Mouse (Mus musculus) mesoderm, embryonic 11.5 days (tissue): Measurements from ENCODE around the gene 2410137M14Rik.
A peak's percentile ranks its signal among the peaks of the same experiment; 100 is the strongest.
"Not testable (repeated sequence)": the region's sequence is repeated elsewhere in the genome, so short reads cannot be mapped to it uniquely, and the experiment has no call there.

Source experiments
- DNase-seq: peaks from one replicate; pipeline ENCODE4 v3.0.0-alpha.2; 2012; ENCODE audit warnings: low read depth, low spot score

The 2410137M14Rik gene

DNA sequence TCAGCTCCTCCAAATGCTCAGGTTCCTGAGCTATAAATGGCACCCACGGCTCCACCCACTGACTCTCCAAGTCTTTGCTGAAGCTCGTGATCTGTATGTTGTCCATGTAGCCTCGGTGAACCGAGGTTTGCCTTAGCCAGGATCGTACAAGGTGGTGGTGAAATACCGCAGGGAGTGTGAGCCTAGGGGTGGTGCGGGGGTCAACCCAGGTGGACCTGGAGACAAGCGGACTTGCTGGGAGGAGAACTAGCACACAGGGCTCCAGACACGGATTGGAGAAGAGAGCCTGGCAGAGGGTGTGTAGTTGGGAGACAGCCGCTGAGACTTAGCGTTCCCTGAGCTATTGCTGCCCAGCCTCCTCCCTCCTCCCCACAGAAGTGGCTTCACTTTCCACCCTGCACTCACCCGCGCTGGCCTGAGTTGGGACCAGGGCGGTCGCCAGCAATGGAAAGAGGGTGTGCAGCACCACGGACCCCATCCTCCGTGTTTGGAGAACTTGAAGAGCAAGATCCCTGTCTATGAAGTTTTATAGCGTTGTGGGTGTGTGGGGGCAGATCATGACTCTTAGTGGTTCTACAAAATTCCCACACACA lies at the start of gene 2410137M14Rik:
Gene 2410137M14Rik (minus strand): TSS at position 17 of the 593 bp plus-strand sequence.
- DNase-seq: no peak

DNA sequence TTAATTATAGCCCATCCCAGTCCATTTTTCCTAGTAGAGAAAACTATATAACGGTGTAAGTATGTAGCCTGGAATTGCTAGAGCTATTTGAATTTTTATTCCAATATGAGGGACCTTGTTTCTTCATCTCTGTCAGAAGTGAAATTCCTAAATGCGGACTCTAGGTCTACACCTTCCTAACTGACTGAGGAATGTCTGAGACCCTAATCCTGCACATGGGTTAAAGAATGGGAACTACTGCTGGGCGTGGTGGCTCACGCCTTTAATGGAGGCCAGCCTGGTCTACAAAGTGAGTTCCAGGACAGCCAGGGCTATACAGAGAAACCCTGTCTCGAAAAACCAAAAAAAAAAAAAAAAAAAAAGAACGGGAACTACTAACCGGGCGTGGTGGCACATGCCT lies 48.1 kb upstream of the 2410137M14Rik start:
- DNase-seq: no peak

DNA sequence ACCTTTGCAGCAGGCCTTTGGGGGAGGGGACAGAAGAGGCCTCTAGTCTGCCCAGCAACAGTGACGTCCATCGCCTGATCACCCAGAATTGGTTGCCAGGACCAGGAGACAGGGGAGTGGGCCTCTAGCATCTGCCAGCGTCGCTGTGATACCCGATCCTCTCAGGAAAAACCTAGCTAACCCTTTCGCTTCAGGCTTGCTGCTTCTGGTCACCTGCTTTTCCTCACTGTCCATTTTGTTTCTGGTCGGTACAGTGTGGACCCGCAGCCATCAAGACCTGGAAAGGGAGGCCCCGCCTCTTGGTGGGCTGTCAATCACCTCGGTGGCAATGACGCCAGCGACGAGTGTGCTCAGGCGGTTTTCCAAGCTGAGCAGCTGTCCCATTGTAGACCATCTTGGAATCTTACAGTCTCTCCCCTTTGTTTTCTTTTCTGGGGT lies 47.7 kb upstream of the 2410137M14Rik start:
- peak; percentile 98 for DNase-seq

DNA sequence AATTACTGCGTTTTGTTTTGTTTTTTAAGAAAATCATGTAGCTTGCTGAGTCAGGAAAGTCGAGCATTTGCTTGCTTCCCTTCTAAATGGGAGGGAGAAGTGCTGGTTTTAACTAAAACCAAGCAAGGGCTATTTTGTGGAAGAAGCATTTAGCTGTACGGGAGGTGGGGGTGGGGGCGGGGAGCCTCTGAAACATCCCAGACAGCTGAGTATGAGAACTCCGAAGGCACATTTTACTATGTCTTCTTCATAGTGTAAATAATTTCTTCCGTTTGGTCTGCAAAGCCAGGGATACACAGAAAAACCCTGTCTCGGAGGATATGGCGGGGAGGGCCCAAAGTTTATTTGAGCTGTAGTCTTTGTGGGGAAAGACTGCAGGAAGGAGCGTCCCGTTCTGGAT lies 47.2 kb upstream of the 2410137M14Rik start:
- DNase-seq: no peak

DNA sequence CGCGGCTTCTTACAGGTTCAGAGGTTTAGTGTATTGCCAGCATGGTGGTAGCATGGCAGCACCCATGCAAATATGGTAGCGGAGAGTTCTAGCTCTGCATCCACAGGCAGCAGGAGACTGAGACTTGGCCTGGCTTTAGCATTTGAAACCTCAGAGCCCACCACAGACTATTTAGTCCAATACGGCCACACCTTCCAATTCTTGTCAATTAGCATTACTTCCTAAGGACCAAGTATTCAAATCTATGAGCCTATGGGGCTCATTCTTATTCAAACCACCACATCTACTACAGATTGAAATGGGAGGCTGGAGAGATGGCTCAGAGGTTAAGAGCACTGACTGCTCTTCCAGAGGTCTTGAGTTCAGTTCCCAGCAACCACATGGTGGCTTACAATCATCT lies 46.4 kb upstream of the 2410137M14Rik start:
- no peak for DNase-seq

DNA sequence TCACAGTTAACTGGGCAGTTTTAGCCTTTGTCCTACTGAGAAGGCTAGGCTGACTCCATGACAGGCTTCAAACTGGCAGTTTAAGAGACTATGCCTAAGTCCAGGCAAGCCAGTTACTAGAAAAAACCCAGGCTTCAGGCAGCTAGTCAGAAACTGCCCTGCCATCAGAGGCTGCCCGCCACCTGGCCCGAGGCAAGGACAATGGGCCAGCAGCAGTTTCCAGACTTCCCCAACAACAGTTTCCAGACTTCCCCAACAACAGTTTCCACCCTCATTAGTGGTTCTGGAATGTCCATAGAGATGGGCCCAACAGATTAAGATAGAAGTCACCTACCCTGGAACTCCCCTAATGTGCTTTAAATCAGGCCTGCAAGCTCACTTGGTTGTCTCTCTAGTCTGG lies 45.4 kb upstream of the 2410137M14Rik start:
- no peak for DNase-seq

DNA sequence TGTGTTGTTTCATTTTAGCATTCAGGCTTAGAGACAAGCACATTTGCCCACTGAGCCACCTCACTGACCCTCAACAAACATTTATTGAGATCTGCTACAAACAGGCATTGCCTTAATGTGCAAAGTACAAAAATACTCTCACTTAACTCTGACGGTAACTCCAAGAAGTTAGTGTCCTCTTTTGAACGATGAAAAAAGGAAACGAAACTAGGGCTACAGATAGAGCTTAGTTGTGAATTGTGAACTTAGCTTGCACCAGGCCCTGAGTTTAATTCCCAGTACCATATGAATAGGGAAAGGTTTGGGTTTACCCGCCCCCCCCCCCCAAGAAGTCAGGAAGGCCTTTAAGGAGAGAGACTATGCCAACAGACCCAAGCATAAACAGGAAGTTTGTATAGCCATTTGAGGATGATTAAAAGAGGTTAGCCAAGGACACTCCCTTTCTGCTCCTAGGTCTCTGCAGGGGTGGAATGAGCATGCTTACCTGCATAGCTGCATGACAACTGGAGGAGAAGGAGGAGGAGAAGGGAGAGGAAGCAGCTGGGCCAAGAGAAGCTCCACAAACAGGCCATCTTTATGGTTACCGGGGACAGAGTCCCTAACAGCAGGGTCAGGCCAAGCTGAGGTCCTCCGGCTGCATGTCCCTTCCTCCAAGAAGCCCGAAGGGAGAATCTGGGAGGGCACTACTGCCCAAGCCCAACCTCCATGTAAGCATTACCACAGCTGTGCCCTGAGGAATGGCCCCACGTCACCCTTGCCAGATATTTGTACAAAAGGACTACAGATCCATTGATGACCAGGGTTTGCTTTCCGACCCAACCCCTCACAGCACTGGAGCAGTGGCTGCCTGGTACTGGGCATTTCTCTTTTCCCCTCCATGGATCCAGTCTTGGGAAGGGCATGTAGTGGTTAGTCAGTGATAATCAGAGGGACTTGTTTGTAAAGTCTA lies 41.9 kb upstream of the 2410137M14Rik start, which contains the start of gene Mog:
Gene Mog (minus strand): TSS at position 771 of the 949 bp plus-strand sequence.
- DNase-seq: no peak

DNA sequence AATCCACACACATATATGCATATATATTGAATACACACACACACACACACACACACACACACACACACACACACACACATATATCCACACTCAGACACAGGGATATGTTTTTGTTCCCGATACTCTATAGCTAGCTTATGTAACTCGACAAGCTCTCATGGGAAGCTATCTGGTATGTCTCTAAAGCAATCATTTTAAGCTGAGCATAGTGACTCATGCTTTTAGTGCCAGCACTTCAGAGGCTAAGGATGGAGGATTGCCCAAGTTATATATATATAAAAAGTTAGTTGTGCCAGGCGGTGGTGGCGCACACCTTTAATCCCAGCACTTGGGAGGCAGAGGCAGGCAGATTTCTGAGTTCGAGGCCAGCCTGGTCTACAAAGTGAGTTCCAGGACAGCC lies 38.2 kb upstream of the 2410137M14Rik start:
- not testable (repeated sequence) for DNase-seq

DNA sequence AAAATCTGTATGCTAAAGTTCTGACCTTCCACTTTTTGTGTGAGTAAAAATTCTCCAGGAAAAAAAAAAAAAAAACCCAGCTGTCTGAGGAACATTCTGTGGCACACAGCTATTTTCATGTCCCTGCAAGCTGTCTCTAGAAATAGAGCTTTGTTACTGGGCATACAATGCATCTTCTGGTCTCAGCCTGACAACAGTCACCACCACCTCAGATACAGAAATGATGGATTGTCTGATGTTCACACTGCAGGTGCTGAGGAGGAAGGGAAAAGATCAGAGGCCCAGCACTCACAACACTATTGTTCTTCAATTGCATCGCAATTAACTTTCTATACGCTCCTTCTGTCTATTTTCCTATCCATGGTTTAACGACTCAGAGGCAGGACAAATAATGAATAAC lies 37.3 kb upstream of the 2410137M14Rik start:
- no peak for DNase-seq

DNA sequence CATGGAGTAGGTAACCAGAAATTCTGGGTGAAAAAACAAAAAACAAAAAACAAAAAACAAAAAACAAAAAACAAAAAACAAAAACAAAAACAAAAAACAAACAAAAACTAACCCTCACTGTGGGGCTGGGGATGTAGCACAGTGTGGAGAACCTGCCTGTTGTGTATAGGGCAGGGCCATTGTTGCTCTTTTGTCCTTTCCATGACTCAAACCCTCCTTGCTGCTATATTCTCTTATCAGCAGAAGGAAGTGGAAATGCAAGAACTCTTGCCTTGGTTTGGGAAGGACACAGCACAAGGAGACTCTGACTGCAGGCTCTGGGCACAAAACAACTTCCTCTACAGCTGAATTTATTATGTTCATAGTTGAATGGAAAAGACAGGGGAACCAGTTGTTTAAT lies 35.3 kb upstream of the 2410137M14Rik start:
- no peak for DNase-seq

DNA sequence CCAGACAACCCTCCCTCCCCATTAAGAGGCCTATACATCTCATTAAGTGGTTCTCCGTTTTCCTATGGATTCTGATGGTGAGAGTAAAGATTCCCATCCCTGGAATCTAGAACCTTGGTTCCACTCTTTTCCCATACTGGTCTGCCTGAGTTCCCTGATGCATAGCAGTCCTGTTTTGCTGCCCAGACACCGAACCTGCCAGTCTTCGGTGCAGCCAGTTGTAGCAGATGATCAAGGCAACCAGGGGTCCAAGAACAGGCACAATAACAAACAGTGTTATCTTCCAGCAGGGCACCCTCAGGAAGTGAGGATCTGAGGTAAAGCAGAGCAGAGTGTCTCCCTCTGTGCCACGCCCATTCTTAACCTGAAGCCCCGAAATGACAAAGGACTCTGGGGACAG lies 31.1 kb upstream of the 2410137M14Rik start:
- no peak for DNase-seq

DNA sequence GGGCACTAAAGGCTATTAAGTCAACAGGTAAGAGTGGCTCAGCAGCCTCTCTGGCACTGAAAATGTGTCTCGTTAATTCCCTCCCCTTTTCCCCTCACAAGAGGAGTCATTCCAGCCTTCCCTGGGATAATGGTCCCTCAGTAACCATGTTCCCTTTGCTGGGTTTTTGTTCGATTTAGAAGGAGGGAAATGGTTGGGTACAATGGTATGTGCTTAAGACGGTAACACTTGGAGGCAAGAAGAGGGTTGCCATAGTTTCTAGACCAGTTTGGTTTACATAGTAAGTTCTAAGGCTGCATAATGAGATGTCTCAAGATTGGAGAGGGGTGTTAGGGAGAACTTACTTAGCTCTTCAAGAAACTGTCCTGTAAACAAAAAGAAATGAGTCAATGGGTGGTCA lies 30.7 kb upstream of the 2410137M14Rik start:
- no peak for DNase-seq

DNA sequence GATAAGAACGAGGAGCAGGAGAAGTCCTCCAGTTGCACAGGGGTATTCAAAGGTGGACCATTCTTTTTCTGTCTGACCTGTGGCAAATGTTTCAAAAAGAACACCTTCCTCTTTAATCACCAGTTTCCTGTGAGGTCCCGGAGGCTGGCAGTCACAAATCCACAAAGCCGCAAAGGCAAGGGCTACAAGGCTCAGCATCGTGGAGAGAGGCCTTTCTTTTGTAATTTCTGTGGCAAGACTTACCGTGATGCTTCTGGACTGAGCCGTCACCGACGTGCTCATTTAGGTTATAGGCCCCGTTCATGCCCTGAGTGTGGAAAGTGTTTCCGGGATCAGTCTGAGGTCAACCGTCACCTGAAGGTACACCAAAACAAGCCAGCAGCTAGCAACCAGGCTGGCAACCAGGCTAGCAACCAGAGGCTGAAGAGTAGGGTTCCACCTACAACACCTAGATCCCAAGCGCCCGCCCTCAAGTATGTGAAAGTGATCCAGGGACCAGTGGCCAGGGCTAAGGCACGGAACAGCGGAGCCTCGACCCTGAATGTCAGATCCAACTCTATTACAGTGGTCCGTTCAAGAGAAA lies 28.5 kb upstream of the 2410137M14Rik start:
- DNase-seq: no peak

DNA sequence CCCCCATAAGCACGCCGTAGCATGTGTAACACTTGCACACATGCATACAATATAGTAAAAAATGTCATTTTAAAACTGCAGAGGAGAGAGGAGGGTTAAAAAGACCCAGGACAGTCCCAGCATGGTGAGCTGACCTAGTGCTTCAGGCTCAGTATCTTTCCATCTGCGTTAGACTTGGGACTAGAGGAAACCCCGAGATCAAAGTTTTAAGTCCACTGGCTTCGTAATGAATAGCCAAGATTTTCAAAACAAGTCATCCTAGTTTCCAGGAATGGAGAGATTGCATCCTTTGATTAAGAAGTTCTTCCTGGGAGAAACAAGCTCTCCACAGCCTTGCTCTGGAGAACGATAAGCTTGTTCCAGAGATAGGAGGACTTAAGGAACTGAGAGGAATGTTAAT lies 27.1 kb upstream of the 2410137M14Rik start:
- no peak for DNase-seq

DNA sequence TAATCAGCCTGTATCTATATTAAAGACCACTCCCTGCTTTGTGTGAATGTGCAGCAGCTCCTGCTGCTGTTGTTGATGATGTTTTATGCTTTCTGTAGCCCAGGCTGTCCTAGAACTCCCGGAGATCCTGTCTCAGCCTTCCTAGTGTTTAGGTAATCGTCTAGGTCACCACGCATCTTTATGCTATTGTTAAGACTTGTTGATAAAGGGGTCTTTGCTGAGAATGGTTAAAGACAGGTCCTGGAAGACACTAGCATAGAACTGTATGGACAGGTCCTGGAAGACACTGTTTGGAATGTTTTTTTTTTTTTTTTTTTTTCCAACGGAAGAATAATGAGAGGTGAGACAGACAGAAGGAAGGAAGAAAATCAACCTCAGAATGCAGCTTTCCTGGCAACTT lies 22.3 kb upstream of the 2410137M14Rik start:
- no peak for DNase-seq

DNA sequence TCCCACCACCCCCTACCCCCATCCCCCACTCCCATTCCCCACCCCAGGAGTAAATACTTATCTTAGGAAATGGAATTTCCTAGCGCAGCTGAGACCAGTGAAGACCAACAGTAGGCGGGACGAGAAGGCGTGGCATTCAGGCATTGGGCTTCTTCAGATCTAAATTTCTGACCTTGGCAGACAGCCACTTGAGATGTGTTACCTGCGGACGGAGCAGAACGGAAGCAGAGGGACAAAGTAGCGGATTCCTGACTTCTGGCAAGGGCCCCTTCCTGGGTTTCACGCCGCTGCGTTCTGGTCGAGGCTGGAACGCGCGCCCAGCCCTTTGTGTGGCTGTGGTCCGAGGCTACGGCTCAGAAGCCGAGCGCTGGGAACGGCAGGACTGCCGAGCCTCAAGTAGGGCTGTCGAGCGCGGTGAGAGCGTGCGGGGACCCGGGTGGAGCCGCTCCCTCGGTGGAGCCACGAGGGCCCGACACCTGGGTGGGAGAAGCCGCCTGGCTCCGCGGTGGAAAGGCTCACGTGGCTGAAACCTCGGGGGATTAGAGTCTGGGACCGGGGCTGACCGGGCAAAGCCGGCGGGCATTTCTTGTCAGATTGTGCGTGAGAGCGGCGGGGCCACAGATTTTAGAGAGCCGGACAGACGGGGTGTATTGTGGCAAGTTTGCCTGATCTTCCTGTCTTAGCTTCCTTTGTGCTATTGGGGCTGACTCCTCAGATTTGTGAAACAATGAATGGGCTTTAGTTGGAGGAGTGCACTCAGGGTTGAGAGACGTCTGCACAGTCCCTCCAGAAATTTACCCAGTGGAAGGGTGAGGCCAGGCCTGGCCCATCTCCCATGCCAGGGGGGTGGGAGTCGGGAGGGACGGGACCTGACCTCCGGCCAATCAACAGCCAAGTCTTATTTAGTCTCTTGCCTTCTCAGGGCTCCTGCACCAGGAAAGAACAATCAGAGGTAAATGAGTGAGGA lies 21.6 kb upstream of the 2410137M14Rik start:
- peak; percentile 91 for DNase-seq

DNA sequence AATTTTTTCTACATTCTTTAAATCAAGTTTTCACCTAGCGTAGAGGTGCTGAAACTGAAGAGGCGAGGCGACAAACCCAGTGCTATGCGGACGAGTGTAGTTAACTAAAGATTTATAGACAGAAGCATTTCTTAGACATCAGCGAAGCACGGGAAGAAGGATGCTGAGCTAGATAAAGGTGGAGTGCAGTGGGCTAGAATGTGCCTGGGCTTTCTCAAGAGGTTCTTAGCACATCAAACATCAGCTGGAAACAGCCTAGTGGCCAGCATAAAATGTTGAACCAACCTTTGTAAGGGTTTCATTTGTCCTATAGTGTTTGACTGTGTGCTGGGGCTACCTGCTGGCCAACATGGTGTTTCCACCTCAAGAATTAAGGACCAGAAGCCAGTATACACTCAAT lies 19.8 kb upstream of the 2410137M14Rik start, which contains the start of gene Zfp57:
Gene Zfp57 (plus strand): TSS at position 301 of the 400 bp plus-strand sequence.
- DNase-seq: no peak

DNA sequence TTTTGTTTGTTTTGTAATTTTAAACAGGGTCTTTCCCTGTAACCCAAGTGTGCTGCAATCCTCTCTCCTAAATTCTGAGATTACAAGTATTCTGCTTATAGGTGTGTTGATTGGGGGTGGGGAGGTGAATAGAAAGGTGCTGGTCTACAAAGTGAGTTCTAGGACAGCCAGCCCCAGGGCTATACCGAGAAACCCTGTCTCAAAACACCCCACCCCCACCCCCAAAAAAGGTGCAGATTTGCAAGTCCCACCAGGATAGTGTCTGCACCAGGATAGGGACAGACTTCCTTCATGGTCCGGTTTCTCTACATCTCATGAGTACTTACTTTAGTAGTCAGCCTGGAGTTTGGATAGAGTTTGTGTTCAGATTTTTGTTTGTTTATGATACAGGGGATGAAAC lies 17.4 kb upstream of the 2410137M14Rik start:
- DNase-seq: no peak

DNA sequence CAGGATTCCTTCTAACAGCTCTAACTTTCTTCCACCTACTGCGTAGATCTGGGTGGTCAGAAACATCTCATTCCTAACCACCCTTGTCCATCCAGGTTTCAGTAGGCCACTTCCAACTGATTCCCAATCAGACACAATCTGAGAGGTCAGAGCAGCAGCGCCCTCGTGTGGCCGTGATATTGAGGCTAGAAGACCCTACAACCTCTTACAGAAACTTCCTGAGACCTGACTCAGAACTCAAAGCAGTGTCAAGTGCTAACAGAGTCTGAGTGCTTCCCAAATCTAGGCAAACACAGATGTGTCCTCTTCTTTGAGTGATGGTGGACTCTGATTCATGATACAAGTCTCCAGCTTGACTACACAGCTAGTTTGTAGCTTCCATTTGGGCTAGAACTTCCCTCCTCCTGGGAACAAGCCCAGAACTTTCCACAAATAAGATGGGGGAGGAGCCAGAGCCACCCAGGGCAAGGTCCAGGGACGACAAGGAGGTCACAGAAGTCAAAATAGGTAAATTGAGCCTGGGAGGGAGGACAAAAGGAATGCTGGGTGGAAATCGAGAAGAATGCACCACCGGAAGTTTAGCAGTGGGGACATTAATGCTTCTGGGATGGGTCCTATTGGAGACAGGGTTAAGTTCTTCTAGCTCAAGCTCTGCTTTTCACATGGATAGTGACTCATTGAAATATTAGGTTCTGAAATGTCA lies 16.1 kb upstream of the 2410137M14Rik start:
- peak; percentile 83 for DNase-seq

DNA sequence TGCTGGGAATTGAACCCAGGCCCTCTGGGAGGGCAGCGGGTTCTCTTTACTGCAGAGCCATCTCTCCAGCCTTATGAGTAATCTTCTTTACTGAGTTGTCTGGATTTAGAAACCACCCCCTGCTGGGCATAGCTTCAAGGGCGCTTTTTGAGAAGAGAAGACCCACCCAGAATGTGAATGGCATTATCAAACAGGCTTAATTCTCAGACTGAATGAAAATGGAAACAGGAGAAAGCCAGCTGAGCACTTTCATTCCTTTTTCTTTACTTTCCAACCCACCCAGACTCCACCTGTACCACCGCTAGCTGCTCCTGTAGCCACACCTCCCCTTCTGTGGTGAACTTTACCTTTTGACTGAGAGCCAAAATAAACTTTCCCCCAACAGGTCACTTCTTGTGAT lies 14.4 kb upstream of the 2410137M14Rik start:
- no peak for DNase-seq

DNA sequence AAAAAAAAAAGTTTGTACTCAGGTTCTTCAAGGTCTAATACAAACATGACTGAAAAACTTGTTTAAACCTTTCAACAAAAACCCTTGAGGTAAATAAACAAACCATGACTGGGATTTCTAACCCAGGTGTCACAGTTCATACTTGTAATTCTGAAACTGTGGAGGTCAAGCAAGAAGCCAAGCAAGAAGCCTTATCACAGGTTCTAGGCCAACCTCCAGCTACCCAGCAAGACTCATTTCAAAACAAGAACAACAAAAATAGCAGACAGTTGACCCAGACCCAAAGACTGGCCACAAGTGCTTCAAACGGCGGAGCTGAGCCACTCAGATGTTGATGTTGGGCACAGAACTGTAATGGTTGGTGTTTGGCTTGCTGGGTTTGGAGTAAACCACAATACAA lies 13.5 kb upstream of the 2410137M14Rik start:
- DNase-seq: no peak
